Mouse (Mus musculus): ENCODE measurements at regions not wholly inside any gene's neighbourhood (a gene's known extent, or its start where the extent isn't known, plus 50 kb on each side); places are given as distances from the start of the nearest gene placed in this dataset.
"Not testable (repeated sequence)": the region's sequence is repeated elsewhere in the genome, so short reads cannot be mapped to it uniquely, and the experiment has no call there.

GRCm38 (mm10) chr4:10351876-10352627 is 522.2 kb upstream of the 2610301B20Rik start:
- peak; percentile 67 for DNase-seq (ENCODE audit: low read depth)
- TF ChIP-seq POLR2A (IDR thresholded peaks at IDR 0.05; ENCODE audit: borderline replicate concordance, extremely low read depth, insufficient read depth, insufficient read length, poor library complexity, severe bottlenecking) = no peak
- no peak for TF ChIP-seq CTCF (IDR thresholded peaks at IDR 0.05; ENCODE audit: borderline replicate concordance, extremely low read depth, insufficient read depth, insufficient read length)

- DNase-seq (ENCODE audit: low read depth) = no peak
- TF ChIP-seq POLR2A (IDR thresholded peaks at IDR 0.05; ENCODE audit: borderline replicate concordance, extremely low read depth, insufficient read depth, insufficient read length, poor library complexity, severe bottlenecking) = no peak
- no peak for TF ChIP-seq CTCF (IDR thresholded peaks at IDR 0.05; ENCODE audit: borderline replicate concordance, extremely low read depth, insufficient read depth, insufficient read length)
Measured at GRCm38 (mm10) chr4:10357572-10357971, 516.7 kb upstream of the 2610301B20Rik start.

GRCm38 (mm10) chr4:10389790-10390189 is 484.5 kb upstream of the 2610301B20Rik start:
- no peak for DNase-seq (ENCODE audit: low read depth)
- no peak for TF ChIP-seq CTCF (IDR thresholded peaks at IDR 0.05; ENCODE audit: borderline replicate concordance, extremely low read depth, insufficient read depth, insufficient read length)
- TF ChIP-seq POLR2A (IDR thresholded peaks at IDR 0.05; ENCODE audit: borderline replicate concordance, extremely low read depth, insufficient read depth, insufficient read length, poor library complexity, severe bottlenecking) = no peak

DNA sequence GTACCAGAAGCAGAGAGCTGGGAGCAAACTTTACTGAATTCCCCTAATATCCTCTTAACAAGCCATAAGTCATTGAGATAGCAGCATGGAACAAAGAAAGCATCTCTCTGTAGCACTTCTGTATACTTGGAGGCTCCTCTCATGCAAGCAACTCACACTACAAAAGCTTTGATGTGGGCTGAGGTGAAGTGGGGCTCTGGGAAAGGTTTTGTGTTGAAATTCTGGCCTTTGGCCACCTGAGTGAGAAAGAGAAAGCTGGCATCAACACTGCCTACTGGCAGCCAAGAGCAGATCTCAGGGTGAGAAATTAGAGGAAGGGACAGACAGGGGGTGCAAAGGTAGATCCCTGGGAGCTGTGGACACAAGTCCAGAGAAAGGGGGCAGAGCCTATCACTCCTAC is 477.0 kb upstream of the 2610301B20Rik start:
- TF ChIP-seq POLR2A (IDR thresholded peaks at IDR 0.05; ENCODE audit: borderline replicate concordance, extremely low read depth, insufficient read depth, insufficient read length, poor library complexity, severe bottlenecking) (no peak), CTCF (IDR thresholded peaks at IDR 0.05; ENCODE audit: borderline replicate concordance, extremely low read depth, insufficient read depth, insufficient read length) (no peak)
- no peak for DNase-seq (ENCODE audit: low read depth)

DNA sequence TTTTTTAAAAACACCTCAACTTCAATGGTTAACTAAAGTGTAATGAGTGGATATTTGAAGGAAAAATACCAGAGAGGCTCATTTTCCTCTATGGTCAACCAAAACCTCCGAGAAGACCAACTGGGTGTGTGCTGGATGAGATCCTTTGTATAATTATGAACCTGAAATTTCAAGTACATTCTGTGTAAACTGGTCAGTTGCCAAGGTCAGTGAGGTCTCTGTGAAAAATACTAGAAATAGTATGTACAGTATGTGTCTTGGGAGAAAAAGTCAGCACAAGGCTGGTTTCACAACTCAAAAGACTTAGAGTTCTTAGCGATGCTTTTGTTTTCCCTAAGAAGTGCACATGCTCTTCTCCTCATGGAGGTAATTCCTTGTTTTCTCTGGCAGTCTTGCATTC is 476.2 kb upstream of the 2610301B20Rik start:
- no peak for DNase-seq (ENCODE audit: low read depth)
- TF ChIP-seq CTCF (IDR thresholded peaks at IDR 0.05; ENCODE audit: borderline replicate concordance, extremely low read depth, insufficient read depth, insufficient read length) (no peak), POLR2A (IDR thresholded peaks at IDR 0.05; ENCODE audit: borderline replicate concordance, extremely low read depth, insufficient read depth, insufficient read length, poor library complexity, severe bottlenecking) (no peak)

DNA sequence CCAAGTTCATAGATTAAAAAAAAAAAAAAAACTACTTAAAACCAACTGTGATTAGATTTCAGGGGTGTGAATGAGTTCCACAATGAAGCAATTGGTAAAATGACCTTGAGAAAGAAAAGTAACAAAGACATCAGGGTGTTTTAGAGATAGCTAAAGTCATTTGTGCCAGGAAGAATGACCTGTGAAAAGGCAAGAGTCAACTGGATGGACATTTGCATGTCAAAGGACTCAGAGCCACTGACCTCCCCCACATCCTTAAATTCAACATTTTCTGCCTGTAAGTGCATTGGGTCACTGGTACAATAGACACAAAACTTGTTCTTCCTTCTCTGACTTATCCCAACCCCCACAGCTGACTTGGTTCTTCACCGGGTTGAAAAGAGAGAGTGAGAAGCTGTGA is 474.6 kb upstream of the 2610301B20Rik start:
- TF ChIP-seq CTCF (IDR thresholded peaks at IDR 0.05; ENCODE audit: borderline replicate concordance, extremely low read depth, insufficient read depth, insufficient read length) (no peak), POLR2A (IDR thresholded peaks at IDR 0.05; ENCODE audit: borderline replicate concordance, extremely low read depth, insufficient read depth, insufficient read length, poor library complexity, severe bottlenecking) (no peak)
- no peak for DNase-seq (ENCODE audit: low read depth)

DNA sequence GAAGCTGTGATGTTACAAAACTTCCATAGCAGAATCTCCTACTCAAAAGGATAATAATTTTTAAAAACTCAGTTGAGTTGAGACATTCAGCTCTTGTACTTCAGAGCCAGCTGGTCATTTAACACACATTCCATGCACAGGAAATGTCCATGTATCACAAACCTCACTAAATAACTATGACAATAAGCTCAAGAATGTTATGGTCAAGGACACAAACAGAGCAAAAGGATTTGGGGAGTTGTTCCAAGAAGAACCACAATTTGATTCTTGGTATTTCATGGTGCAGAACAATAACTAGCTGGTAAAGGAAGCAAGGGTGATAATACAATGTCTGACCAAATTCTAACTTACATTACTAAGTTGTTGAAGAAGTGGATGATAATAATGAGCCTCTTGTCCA is 471.4 kb upstream of the 2610301B20Rik start:
- TF ChIP-seq CTCF (IDR thresholded peaks at IDR 0.05; ENCODE audit: borderline replicate concordance, extremely low read depth, insufficient read depth, insufficient read length) = no peak
- no peak for TF ChIP-seq POLR2A (IDR thresholded peaks at IDR 0.05; ENCODE audit: borderline replicate concordance, extremely low read depth, insufficient read depth, insufficient read length, poor library complexity, severe bottlenecking)
- DNase-seq (ENCODE audit: low read depth) = no peak

- DNase-seq (ENCODE audit: low read depth) = no peak
- TF ChIP-seq CTCF (IDR thresholded peaks at IDR 0.05; ENCODE audit: borderline replicate concordance, extremely low read depth, insufficient read depth, insufficient read length) (no peak), POLR2A (IDR thresholded peaks at IDR 0.05; ENCODE audit: borderline replicate concordance, extremely low read depth, insufficient read depth, insufficient read length, poor library complexity, severe bottlenecking) (no peak)
Measured at GRCm38 (mm10) chr4:10404438-10404837, 469.9 kb upstream of the 2610301B20Rik start.

GRCm38 (mm10) chr4:10405102-10405501 is 469.2 kb upstream of the 2610301B20Rik start:
- DNase-seq (ENCODE audit: low read depth) = peak; percentile 26
- TF ChIP-seq CTCF (IDR thresholded peaks at IDR 0.05; ENCODE audit: borderline replicate concordance, extremely low read depth, insufficient read depth, insufficient read length) (no peak), POLR2A (IDR thresholded peaks at IDR 0.05; ENCODE audit: borderline replicate concordance, extremely low read depth, insufficient read depth, insufficient read length, poor library complexity, severe bottlenecking) (no peak)

GRCm38 (mm10) chr4:10414274-10414673 is 460.0 kb upstream of the 2610301B20Rik start:
- TF ChIP-seq POLR2A (IDR thresholded peaks at IDR 0.05; ENCODE audit: borderline replicate concordance, extremely low read depth, insufficient read depth, insufficient read length, poor library complexity, severe bottlenecking) = no peak
- TF ChIP-seq CTCF (IDR thresholded peaks at IDR 0.05; ENCODE audit: borderline replicate concordance, extremely low read depth, insufficient read depth, insufficient read length) = no peak
- DNase-seq (ENCODE audit: low read depth) = no peak

GRCm38 (mm10) chr4:10421354-10421753 is 452.9 kb upstream of the 2610301B20Rik start:
- TF ChIP-seq CTCF (IDR thresholded peaks at IDR 0.05; ENCODE audit: borderline replicate concordance, extremely low read depth, insufficient read depth, insufficient read length) (no peak), POLR2A (IDR thresholded peaks at IDR 0.05; ENCODE audit: borderline replicate concordance, extremely low read depth, insufficient read depth, insufficient read length, poor library complexity, severe bottlenecking) (no peak)
- peak; percentile 15 for DNase-seq (ENCODE audit: low read depth)

DNA sequence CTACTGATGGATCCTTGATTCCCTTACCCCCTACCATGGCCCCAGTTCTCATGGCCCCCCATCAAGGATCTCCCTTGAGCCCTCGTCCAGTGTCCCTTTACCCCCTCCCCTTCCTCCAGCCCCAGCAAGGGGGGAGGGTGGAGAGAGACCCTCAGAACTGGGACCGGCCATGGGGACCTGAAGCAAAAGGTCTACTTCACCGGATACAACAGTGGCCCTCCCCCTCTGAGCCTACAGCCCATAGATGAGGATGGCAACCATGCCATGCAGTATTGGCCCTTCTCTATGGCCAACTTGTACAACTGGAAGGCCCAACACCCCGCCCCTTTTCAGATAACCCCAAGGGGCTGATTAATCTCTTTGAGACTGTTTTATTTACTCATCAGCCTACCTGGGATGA is 439.9 kb upstream of the 2610301B20Rik start:
- TF ChIP-seq POLR2A (IDR thresholded peaks at IDR 0.05; ENCODE audit: borderline replicate concordance, extremely low read depth, insufficient read depth, insufficient read length, poor library complexity, severe bottlenecking) (no peak), CTCF (IDR thresholded peaks at IDR 0.05; ENCODE audit: borderline replicate concordance, extremely low read depth, insufficient read depth, insufficient read length) (no peak)

GRCm38 (mm10) chr4:10439921-10440320 is 434.4 kb upstream of the 2610301B20Rik start:
- not testable (repeated sequence) for DNase-seq (ENCODE audit: low read depth)

More for the DNA sequence above, 439.9 kb upstream of the 2610301B20Rik start:
- DNase-seq (ENCODE audit: low read depth) = no peak
